8 mouse cellular contexts compared by ENCODE assay signal in the genomic region with DNA sequence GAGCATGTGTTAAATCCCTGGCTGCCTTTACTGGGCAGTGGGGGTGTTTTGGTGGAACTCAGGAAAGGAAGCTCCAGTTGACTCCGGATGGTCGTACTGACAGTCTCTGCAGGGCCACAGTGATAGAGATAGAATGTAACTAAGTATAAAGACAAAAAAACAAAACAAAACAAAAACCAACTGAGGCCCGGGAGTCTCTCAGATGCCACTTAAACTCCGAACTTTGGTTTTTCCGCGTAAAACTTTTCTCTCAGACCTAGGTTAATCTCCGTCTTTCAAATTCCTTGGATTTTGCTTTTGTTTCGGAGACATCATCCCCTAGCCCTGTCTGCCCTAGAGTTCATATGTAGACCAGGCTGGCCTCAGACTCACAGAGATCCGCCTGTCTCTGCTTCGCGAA. TPM values are rescaled to one million over a fixed set of nuclear protein-coding genes. Genes with fewer than 3 reads are reported as not detected.
DNase-seq lines count a peak whose midpoint lies in the region; ATAC-seq and TF ChIP-seq lines count a peak whose summit lies in the region.

No protein-coding gene starts in this region.

- H3K9ac ChIP-seq in hindbrain, embryonic 12.5 days, result peak overlapping the region; percentile 88
- H3K9ac ChIP-seq in midbrain, embryonic 12.5 days (replicated peaks), result peak overlapping the region; percentile 73

- H3K4me2 ChIP-seq in hindbrain, embryonic 12.5 days (replicated peaks), result peak overlapping the region; percentile 68
- peak overlapping the region; percentile 76 for H3K4me2 ChIP-seq in midbrain, embryonic 12.5 days (replicated peaks)

- H3K4me1 ChIP-seq in kidney, adult 2 months (ENCODE audit: control insufficient read depth, insufficient read depth, low read length), result peaks cover 10% of the 10 kb centered on the region; the same call in 1 of the 2 replicates
- H3K4me1 ChIP-seq in bone marrow macrophage, adult 2 months (ENCODE audit: control insufficient read depth, insufficient read depth, low read length), result peaks cover 40% of the 10 kb centered on the region
- peaks cover 46% of the 10 kb centered on the region for H3K4me1 ChIP-seq in hindbrain, embryonic 12.5 days
- H3K4me1 ChIP-seq in midbrain, embryonic 12.5 days, result peaks cover 56% of the 10 kb centered on the region

- TF ChIP-seq POLR2A in kidney, adult 2 months (IDR thresholded peaks at IDR 0.05; ENCODE audit: low read depth, low read length), result no peak
- no peak for TF ChIP-seq POLR2A in bone marrow macrophage, adult 2 months (IDR thresholded peaks at IDR 0.05; ENCODE audit: borderline replicate concordance, low read depth, low read length)

- no peaks in the 10 kb centered on the region for H3K36me3 ChIP-seq in kidney, adult 2 months (ENCODE audit: control insufficient read depth, insufficient read depth, low read length)
- no peaks in the 10 kb centered on the region; the same call in 1 of the 2 replicates for H3K36me3 ChIP-seq in hindbrain, embryonic 12.5 days
- no peaks in the 10 kb centered on the region for H3K36me3 ChIP-seq in midbrain, embryonic 12.5 days

- no peaks in the 10 kb centered on the region for H3K9me3 ChIP-seq in hindbrain, embryonic 12.5 days (replicated peaks)
- H3K9me3 ChIP-seq in midbrain, embryonic 12.5 days, result no peaks in the 10 kb centered on the region

- H3K4me3 ChIP-seq in kidney, adult 2 months (ENCODE audit: insufficient read depth, low read depth, low read length), result peak overlapping the region; percentile 92
- peak overlapping the region; percentile 100 for H3K4me3 ChIP-seq in bone marrow macrophage, adult 2 months (ENCODE audit: insufficient read depth, low read length)
- H3K4me3 ChIP-seq in hindbrain, embryonic 12.5 days, result peak overlapping the region; percentile 81
- peak overlapping the region; percentile 76 for H3K4me3 ChIP-seq in midbrain, embryonic 12.5 days

- no peak for TF ChIP-seq CTCF in kidney, adult 2 months (conservative IDR thresholded peaks at IDR 0.05; ENCODE audit: insufficient read depth, insufficient read length, low read depth, low read length)
- TF ChIP-seq CTCF in bone marrow macrophage, adult 2 months (IDR thresholded peaks at IDR 0.05; ENCODE audit: low read depth, low read length), result no peak

- no peak for DNase-seq in kidney, adult 2 months
- DNase-seq in kidney, adult 8-10 months, result no peak
- DNase-seq in right cerebral cortex, postnatal 36 days (ENCODE audit: low spot score in 2 of 2), result no peak
- no peak for DNase-seq in left cerebral cortex, adult 8-10 months (ENCODE audit: low spot score in 2 of 2)

- no peak for ATAC-seq in hindbrain, embryonic 12.5 days (ENCODE audit: low FRiP score)
- no peak for ATAC-seq in midbrain, embryonic 12.5 days (ENCODE audit: low FRiP score, low read depth)
- no peak for ATAC-seq in inflammation-experienced regulatory T-cells, adult 6 months

- WGBS in kidney, adult 2 months, result 20% methylated on average over 11 of the region's 11 CpGs
- 10% methylated on average over 11 of the region's 11 CpGs for WGBS in hindbrain, embryonic 12.5 days
- WGBS in midbrain, embryonic 12.5 days, result 6% methylated on average over 11 of the region's 11 CpGs

- peak overlapping the region; percentile 30 for H3K27ac ChIP-seq in kidney, adult 2 months (ENCODE audit: insufficient read depth, low read depth, low read length)
- peak overlapping the region; percentile 7; the same call in 1 of the 2 replicates for H3K27ac ChIP-seq in bone marrow macrophage, adult 2 months (ENCODE audit: insufficient read depth, low read depth, low read length)
- H3K27ac ChIP-seq in hindbrain, embryonic 12.5 days, result peak overlapping the region; percentile 96
- peak overlapping the region; percentile 95 for H3K27ac ChIP-seq in midbrain, embryonic 12.5 days (replicated peaks)

- H3K27me3 ChIP-seq in kidney, adult 2 months (replicated peaks; ENCODE audit: control insufficient read depth, insufficient read depth, low read length), result no peaks in the 10 kb centered on the region
- H3K27me3 ChIP-seq in hindbrain, embryonic 12.5 days, result no peaks in the 10 kb centered on the region
- 0 out of 2 replicates have a peak, but pooled peaks cover 5% of the 10 kb centered on the region for H3K27me3 ChIP-seq in midbrain, embryonic 12.5 days

RNA-seq across cellular contexts. Expression of a gene that starts 1.1 kb away (rescaled TPM):
- 78.4 and 89.6 TPM in 2 replicates for polyA plus RNA-seq in kidney, adult 2 months (2012; rRNA removed)
- 22.6 and 25.3 TPM in 2 replicates for polyA plus RNA-seq in bone marrow macrophage, adult 2 months (2012; ENCODE audit: insufficient read depth, insufficient read length, missing spikeins)
- 103 and 112 TPM in 2 replicates for polyA plus RNA-seq in hindbrain, embryonic 12.5 days (2016; fragmentation: Nextera tagmentation; extraction: Ambion mirVana)
- 116 TPM in 2 replicates for polyA plus RNA-seq in midbrain, embryonic 12.5 days (2016; fragmentation: Nextera tagmentation; extraction: Ambion mirVana)
- 100 to 1,000 TPM in 1 of 4 experiments, 10 to 100 TPM in 3; 83.3 to 103 (median 92.3) TPM for total RNA-seq in left cerebral cortex, adult 8-10 months (2022)
- polyA plus RNA-seq in inflammation-experienced regulatory T-cells, adult 6 months (2017; shearing (Covaris generic)), result 10 to 100 TPM; 29.4 to 37.6 (median 36.4) TPM

Comparison
In these comparisons a context has a peak if more than half of its experiments do, and no peak if none do; other contexts are left out.
1. H3K27ac ChIP-seq: peak in every context shown above with its lines; median percentile 96 in hindbrain, embryonic 12.5 days; 95 in midbrain, embryonic 12.5 days; 30 in kidney, adult 2 months; 7 in bone marrow macrophage, adult 2 months.